Mouse (Mus musculus) liver, embryonic 12.5 days (tissue): ENCODE results near the gene Kiz. TPM values are rescaled to one million over a fixed set of nuclear protein-coding genes. Genes with fewer than 3 reads are reported as not detected.

Source experiments
- ATAC-seq: fragments of 200-750 bp; cut with Nextera tagmentation; 2 replicates; pipeline ENCODE4 v1.8.0; 2017; ENCODE audit warnings: moderate number of reproducible peaks, mild to moderate bottlenecking, moderate library complexity
- H3K27ac ChIP-seq: fragments of 300-500 bp; sonication (generic); 2 replicates; pipeline ENCODE4 v1.5.1; 2016; ENCODE audit warnings: mild to moderate bottlenecking
- H3K27me3 ChIP-seq: fragments of 300-500 bp; sonication (generic); replicated peaks from 2 replicates; pipeline ENCODE4 v1.6.1; 2016; ENCODE audit warnings: mild to moderate bottlenecking, moderate library complexity
- H3K36me3 ChIP-seq: fragments of 300-500 bp; sonication (generic); 2 replicates; pipeline ENCODE4 v1.6.1; 2016; ENCODE audit warnings: mild to moderate bottlenecking, moderate library complexity
- H3K4me1 ChIP-seq: fragments of 300-500 bp; sonication (generic); 2 replicates; pipeline ENCODE4 v1.6.1; 2016
- H3K4me2 ChIP-seq: fragments of 300-500 bp; sonication (generic); 2 replicates; pipeline ENCODE4 v1.6.1; 2016; ENCODE audit warnings: mild to moderate bottlenecking, moderate library complexity
- H3K4me3 ChIP-seq: fragments of 300-500 bp; sonication (generic); 2 replicates; pipeline ENCODE4 v1.5.1; 2016; ENCODE audit warnings: mild to moderate bottlenecking, moderate library complexity
- H3K9ac ChIP-seq: fragments of 300-500 bp; sonication (generic); 2 replicates; pipeline ENCODE4 v1.6.1; 2016; ENCODE audit warnings: mild to moderate bottlenecking, moderate library complexity
- H3K9me3 ChIP-seq: fragments of 300-500 bp; sonication (generic); replicated peaks from 2 replicates; pipeline ENCODE4 v1.6.1; 2016; ENCODE audit warnings: mild to moderate bottlenecking, moderate library complexity
- WGBS: fragments of 180-500 bp; shearing (Covaris S2); methylation state at CpG from one replicate; pipeline ENCODE4 v1.1.7; 2016; ENCODE audit not compliant: insufficient replicate concordance; 5-methylcytosine and 5-hydroxymethylcytosine counted together
- polyA plus RNA-seq: library from polyadenylated mRNA; unstranded; fragments of >200 nt; fragmentation: Nextera tagmentation; extraction: Ambion mirVana; gene quantifications from 2 replicates; pipeline ENCODE4 v1.2.1, GENCODE M21; 2016

Kiz gene
- polyA plus RNA-seq, 1 experiment from 2014 or later: 14.4 TPM

GRCm38 (mm10) chr2:146925296-146925695 is 69.6 kb downstream of the Kiz start:
- Histone ChIP-seq H3K4me3 (no peak overlapping the region), H3K4me2 (no peak overlapping the region), H3K9ac (no peak overlapping the region), H3K36me3 (no peaks in the 10 kb centered on the region), H3K27me3 (no peaks in the 10 kb centered on the region), H3K4me1 (peaks cover 2% of the 10 kb centered on the region; the same call in 1 of the 2 replicates), H3K27ac (no peak overlapping the region), H3K9me3 (no peaks in the 10 kb centered on the region)
- no peak for ATAC-seq
- WGBS: 80% methylated on average over 1 of the region's 1 CpGs

- H3K4me1 ChIP-seq: no peaks in the 10 kb centered on the region
- no peak for ATAC-seq
- no peaks in the 10 kb centered on the region for H3K9me3 ChIP-seq
- H3K27ac ChIP-seq: no peak overlapping the region
- H3K9ac ChIP-seq: no peak overlapping the region
- no peak overlapping the region for H3K4me3 ChIP-seq
- H3K4me2 ChIP-seq: no peak overlapping the region
- WGBS: 85% methylated on average over 4 of the region's 4 CpGs
- H3K36me3 ChIP-seq: no peaks in the 10 kb centered on the region
- H3K27me3 ChIP-seq: no peaks in the 10 kb centered on the region
Observed at GRCm38 (mm10) chr2:146925846-146926245, 70.2 kb downstream of the Kiz start.

GRCm38 (mm10) chr2:146948223-146948776 is 92.6 kb downstream of the Kiz start:
- no peaks in the 10 kb centered on the region for H3K36me3 ChIP-seq
- H3K27me3 ChIP-seq: no peaks in the 10 kb centered on the region
- 52% methylated on average over 8 of the region's 8 CpGs for WGBS
- H3K4me2 ChIP-seq: no peak overlapping the region
- H3K4me3 ChIP-seq: no peak overlapping the region
- no peak overlapping the region for H3K9ac ChIP-seq
- no peak for ATAC-seq
- H3K4me1 ChIP-seq: no peaks in the 10 kb centered on the region
- H3K27ac ChIP-seq: no peak overlapping the region
- H3K9me3 ChIP-seq: no peaks in the 10 kb centered on the region

GRCm38 (mm10) chr2:146956366-146956765 is 100.7 kb downstream of the Kiz start:
- Histone ChIP-seq H3K36me3 (no peaks in the 10 kb centered on the region), H3K4me1 (no peaks in the 10 kb centered on the region; the same call in 1 of the 2 replicates), H3K27ac (no peak overlapping the region), H3K9ac (no peak overlapping the region), H3K4me3 (no peak overlapping the region), H3K4me2 (no peak overlapping the region), H3K9me3 (no peaks in the 10 kb centered on the region), H3K27me3 (no peaks in the 10 kb centered on the region)
- 62% methylated on average over 6 of the region's 6 CpGs for WGBS
- no peak for ATAC-seq

GRCm38 (mm10) chr2:146958398-146958911 is 102.8 kb downstream of the Kiz start:
- no peak for ATAC-seq
- H3K4me1 ChIP-seq: no peaks in the 10 kb centered on the region; the same call in 1 of the 2 replicates
- peak overlapping the region; percentile 53 for H3K4me2 ChIP-seq
- WGBS: 57% methylated on average over 11 of the region's 11 CpGs
- H3K27me3 ChIP-seq: no peaks in the 10 kb centered on the region
- no peaks in the 10 kb centered on the region for H3K9me3 ChIP-seq
- H3K4me3 ChIP-seq: no peak overlapping the region
- peaks cover 2% of the 10 kb centered on the region; the same call in 1 of the 2 replicates for H3K36me3 ChIP-seq
- H3K27ac ChIP-seq: no peak overlapping the region
- H3K9ac ChIP-seq: no peak overlapping the region

- H3K4me2 ChIP-seq: peak overlapping the region; percentile 53
- no peak overlapping the region for H3K27ac ChIP-seq
- H3K4me3 ChIP-seq: peak overlapping the region; percentile 15; the same call in 1 of the 2 replicates
- no peaks in the 10 kb centered on the region; the same call in 1 of the 2 replicates for H3K4me1 ChIP-seq
- ATAC-seq: peak; percentile 69
- peaks cover 4% of the 10 kb centered on the region; the same call in 1 of the 2 replicates for H3K36me3 ChIP-seq
- no peak overlapping the region for H3K9ac ChIP-seq
- WGBS: 5% methylated on average over 21 of the region's 21 CpGs
- no peaks in the 10 kb centered on the region for H3K27me3 ChIP-seq
- no peaks in the 10 kb centered on the region for H3K9me3 ChIP-seq
Observed at GRCm38 (mm10) chr2:146958951-146959821, 103.5 kb downstream of the Kiz start.

GRCm38 (mm10) chr2:146975024-146975423 is 119.4 kb downstream of the Kiz start:
- Histone ChIP-seq H3K4me3 (no peak overlapping the region), H3K27ac (no peak overlapping the region), H3K36me3 (no peaks in the 10 kb centered on the region; the same call in 1 of the 2 replicates), H3K9ac (no peak overlapping the region), H3K27me3 (no peaks in the 10 kb centered on the region), H3K4me2 (no peak overlapping the region), H3K9me3 (no peaks in the 10 kb centered on the region), H3K4me1 (no peaks in the 10 kb centered on the region)
- 57% methylated on average over 3 of the region's 3 CpGs for WGBS
- no peak for ATAC-seq

- Histone ChIP-seq H3K9me3 (no peaks in the 10 kb centered on the region), H3K36me3 (no peaks in the 10 kb centered on the region), H3K27ac (no peak overlapping the region), H3K27me3 (no peaks in the 10 kb centered on the region), H3K4me3 (no peak overlapping the region), H3K4me1 (no peaks in the 10 kb centered on the region), H3K9ac (no peak overlapping the region), H3K4me2 (no peak overlapping the region)
- ATAC-seq: no peak
- 63% methylated on average over 3 of the region's 3 CpGs for WGBS
Observed at GRCm38 (mm10) chr2:146975453-146976028, 119.9 kb downstream of the Kiz start.

GRCm38 (mm10) chr2:146982786-146983185 is 127.1 kb downstream of the Kiz start:
- ATAC-seq: no peak
- WGBS: 84% methylated on average over 2 of the region's 2 CpGs
- Histone ChIP-seq H3K27ac (no peak overlapping the region), H3K36me3 (no peaks in the 10 kb centered on the region), H3K27me3 (no peaks in the 10 kb centered on the region), H3K4me2 (no peak overlapping the region), H3K4me3 (no peak overlapping the region), H3K9ac (no peak overlapping the region), H3K4me1 (no peaks in the 10 kb centered on the region), H3K9me3 (no peaks in the 10 kb centered on the region)

- Histone ChIP-seq H3K36me3 (no peaks in the 10 kb centered on the region), H3K4me3 (no peak overlapping the region), H3K27ac (no peak overlapping the region), H3K9me3 (no peaks in the 10 kb centered on the region), H3K9ac (no peak overlapping the region), H3K4me2 (no peak overlapping the region), H3K4me1 (no peaks in the 10 kb centered on the region), H3K27me3 (no peaks in the 10 kb centered on the region)
- ATAC-seq: no peak
- WGBS: 76% methylated on average over 2 of the region's 2 CpGs
Observed at GRCm38 (mm10) chr2:146984831-146985230, 129.2 kb downstream of the Kiz start.

- WGBS: 78% methylated on average over 1 of the region's 1 CpGs
- no peaks in the 10 kb centered on the region for H3K9me3 ChIP-seq
- H3K4me2 ChIP-seq: no peak overlapping the region
- ATAC-seq: no peak
- H3K27ac ChIP-seq: no peak overlapping the region
- H3K4me3 ChIP-seq: no peak overlapping the region
- H3K4me1 ChIP-seq: no peaks in the 10 kb centered on the region
- no peaks in the 10 kb centered on the region for H3K36me3 ChIP-seq
- H3K27me3 ChIP-seq: no peaks in the 10 kb centered on the region
- H3K9ac ChIP-seq: no peak overlapping the region
Observed at GRCm38 (mm10) chr2:146985807-146986206, 130.1 kb downstream of the Kiz start.

- Histone ChIP-seq H3K4me1 (no peaks in the 10 kb centered on the region), H3K27ac (no peak overlapping the region), H3K9me3 (no peaks in the 10 kb centered on the region), H3K36me3 (no peaks in the 10 kb centered on the region), H3K4me2 (no peak overlapping the region), H3K4me3 (no peak overlapping the region), H3K27me3 (no peaks in the 10 kb centered on the region), H3K9ac (no peak overlapping the region)
- no peak for ATAC-seq
Observed at GRCm38 (mm10) chr2:146986429-146986828, 130.8 kb downstream of the Kiz start.
